Mouse (Mus musculus): ENCODE data around the gene Mpst.

- TF ChIP-seq MAFK (IDR thresholded peaks at IDR 0.05; ENCODE audit: borderline replicate concordance, low read depth, low read length): no peak
- TF ChIP-seq CTCF (IDR thresholded peaks at IDR 0.05 in 2 of 3, conservative IDR thresholded peaks at IDR 0.05 in 1 of 3; ENCODE audit: control insufficient read depth in 1 of 3, insufficient read depth in 1 of 3, low read depth in 2 of 3, low read length in 3 of 3, poor library complexity in 1 of 3, severe bottlenecking in 1 of 3): no peak
- no peak for TF ChIP-seq EP300 (IDR thresholded peaks at IDR 0.05; ENCODE audit: low read depth in 1 of 2, low read length in 2 of 2)
- TF ChIP-seq NELFE (IDR thresholded peaks at IDR 0.05; ENCODE audit: low read depth, low read length): no peak
Observed at GRCm38 (mm10) chr15:78450419-78450768, 44.2 kb downstream of the Mpst start.
